Mouse (Mus musculus): Measurements from ENCODE around the gene Mdga2.

- TF ChIP-seq CTCF (IDR thresholded peaks at IDR 0.05; ENCODE audit: borderline replicate concordance, insufficient read depth, low read depth, low read length), result no peak
- no peak for TF ChIP-seq POLR2A (IDR thresholded peaks at IDR 0.05; ENCODE audit: borderline replicate concordance, insufficient read depth, low read length)
Observed at GRCm38 (mm10) chr12:66648605-66649552, 573.5 kb downstream of the Mdga2 start.

All from cerebellum, adult 2 months (tissue).